Mouse (Mus musculus) cerebellum, postnatal 4 days (tissue): ENCODE results near the gene Sod2.
"Not testable (repeated sequence)": the region's sequence is repeated elsewhere in the genome, so short reads cannot be mapped to it uniquely, and the experiment has no call there.

ENCODE experiments used
- DNase-seq, 2 experiments: peaks; one replicate each; pipeline ENCODE4 v3.0.0; 2022; ENCODE audit warnings: low spot score in 2 of 2, mixed read lengths in 1 of 2

Sod2 gene

DNA sequence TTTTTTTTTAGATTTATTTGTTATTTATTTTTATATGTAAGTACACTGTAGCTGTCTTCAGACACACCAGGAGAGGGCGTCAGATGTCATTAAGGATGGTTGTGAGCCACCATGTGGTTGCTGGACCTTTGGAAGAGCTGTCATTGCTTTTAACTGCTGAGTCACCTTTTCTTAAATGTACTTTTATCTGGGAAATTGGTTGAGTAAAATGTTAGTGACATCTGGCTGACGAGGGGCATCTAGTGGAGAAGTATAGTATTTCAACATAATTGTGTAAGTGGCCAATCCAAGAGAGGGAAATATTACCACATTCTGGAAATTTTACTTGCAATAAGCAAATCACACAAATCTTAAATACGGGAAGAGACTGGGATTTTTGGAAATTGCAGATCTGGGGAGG lies 3.2 kb downstream of the Sod2 start:
- DNase-seq = no peak

DNA sequence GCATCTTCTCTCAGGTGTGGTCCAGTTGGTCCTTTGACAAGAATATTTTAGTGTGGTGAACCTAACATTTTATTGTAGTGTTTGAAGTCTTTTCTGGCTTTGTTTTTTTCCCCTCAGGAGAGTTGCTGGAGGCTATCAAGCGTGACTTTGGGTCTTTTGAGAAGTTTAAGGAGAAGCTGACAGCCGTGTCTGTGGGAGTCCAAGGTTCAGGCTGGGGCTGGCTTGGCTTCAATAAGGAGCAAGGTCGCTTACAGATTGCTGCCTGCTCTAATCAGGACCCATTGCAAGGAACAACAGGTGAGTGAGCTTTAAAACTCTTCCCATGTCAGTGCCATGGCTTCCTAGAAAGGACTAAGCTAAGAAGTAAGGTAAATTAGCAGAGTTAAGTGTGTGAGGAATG lies 6.7 kb downstream of the Sod2 start:
- DNase-seq = no peak

DNA sequence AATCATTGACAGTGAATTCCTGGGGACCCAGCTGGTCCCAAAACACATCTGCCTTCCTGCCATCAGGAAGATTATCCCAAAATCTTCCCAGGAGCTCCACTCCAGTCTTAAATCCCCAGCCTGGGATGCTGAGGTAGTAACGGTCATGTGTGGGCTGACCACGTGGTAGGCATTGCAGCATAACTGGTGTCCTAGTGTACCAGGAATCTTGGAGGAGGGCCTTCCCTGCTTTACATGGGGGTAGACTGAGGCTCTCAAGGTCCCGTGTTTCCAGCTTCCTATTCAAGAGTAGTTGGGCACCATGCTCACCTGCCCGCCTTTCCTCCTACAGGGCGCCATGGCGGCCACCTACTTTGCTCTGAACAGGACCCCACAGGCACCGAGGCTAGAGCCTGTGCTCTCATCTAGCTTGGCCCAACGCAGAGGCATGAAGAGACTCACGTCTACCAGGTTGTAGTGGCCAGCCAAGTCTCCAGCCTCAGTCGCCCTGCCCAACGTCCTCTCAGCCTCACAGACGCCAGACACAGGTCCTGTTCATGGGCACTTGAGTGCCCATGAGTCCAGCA lies 30.1 kb downstream of the Sod2 start:
- DNase-seq = not testable (repeated sequence)

GRCm38 (mm10) chr17:13043846-13044673 lies 37.4 kb downstream of the Sod2 start:
- peak in 1 of 2 experiments; percentile 51 for DNase-seq

- not testable (repeated sequence) for DNase-seq
Measured at GRCm38 (mm10) chr17:13052124-13052813, 45.6 kb downstream of the Sod2 start, which contains the start of gene Gpr31b. Gene Gpr31b (minus strand): TSS chr17:13052296.

DNA sequence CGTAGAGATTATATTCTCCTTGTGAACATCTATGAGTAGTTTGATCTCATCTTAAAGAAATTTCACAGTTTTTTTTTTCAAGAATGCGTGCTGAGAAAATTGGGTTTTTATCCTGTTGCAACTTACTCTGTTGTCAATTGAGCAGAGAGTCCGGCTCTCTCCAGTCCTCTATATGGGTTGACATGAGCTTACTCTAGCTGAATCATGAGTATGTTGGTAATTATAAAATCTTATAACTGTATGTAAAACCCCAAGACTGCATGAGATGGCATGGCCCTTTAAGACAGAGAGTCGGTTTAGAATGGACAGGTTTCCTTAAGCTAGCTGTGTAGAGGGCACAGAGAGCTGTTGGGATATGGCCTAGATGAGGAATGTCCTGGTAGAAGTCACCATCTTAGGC lies 54.2 kb downstream of the Sod2 start, which contains the start of gene Tcp10b:
TSS of gene Tcp10b (plus strand) at position 301 of the 400 bp plus-strand sequence.
- not testable (repeated sequence) for DNase-seq

DNA sequence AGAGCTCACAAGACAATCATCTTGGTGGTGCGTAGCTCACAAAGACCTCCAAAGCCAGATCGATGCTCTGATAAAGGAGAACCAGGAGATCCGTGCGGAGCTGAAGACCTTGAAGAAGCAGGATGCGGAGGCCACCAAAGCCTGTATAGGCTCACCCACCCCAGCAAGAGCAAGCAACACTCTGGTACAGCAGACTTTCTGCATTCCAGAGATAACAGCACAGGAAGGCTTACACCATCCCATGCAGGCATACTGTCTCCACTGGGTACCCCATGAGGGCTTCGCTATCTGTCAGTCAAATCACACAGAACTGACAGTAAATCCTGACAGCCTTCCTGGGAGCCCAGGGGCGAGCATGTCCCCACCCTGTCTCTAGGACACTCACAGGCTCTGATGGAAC lies 56.2 kb downstream of the Sod2 start:
- not testable (repeated sequence) for DNase-seq

DNA sequence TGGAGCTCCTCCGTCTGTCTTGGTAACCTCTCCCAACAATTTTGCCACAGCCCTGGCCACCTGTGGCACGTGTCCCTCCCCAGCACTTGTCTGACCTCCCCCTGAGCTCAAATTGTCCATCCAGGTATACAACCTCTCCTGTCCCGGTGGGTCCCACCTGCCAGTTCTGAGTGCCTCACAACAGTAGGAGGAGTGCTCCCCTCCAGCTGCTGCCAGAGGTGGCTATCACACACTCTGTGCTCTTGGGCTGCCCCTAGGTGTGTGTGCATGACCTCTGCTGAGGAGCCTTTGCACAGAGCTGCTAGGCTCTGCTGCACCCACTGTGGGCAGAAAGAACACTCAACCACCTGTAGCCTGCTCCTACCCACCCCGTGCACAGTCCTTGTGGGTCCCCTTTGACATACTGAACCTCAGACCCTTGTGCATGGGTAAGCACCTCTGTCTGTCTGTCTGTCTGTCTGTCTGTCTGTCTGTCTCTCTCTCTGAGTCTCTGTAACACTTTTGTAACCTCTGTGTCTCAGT lies 61.3 kb downstream of the Sod2 start:
- DNase-seq = not testable (repeated sequence)

DNA sequence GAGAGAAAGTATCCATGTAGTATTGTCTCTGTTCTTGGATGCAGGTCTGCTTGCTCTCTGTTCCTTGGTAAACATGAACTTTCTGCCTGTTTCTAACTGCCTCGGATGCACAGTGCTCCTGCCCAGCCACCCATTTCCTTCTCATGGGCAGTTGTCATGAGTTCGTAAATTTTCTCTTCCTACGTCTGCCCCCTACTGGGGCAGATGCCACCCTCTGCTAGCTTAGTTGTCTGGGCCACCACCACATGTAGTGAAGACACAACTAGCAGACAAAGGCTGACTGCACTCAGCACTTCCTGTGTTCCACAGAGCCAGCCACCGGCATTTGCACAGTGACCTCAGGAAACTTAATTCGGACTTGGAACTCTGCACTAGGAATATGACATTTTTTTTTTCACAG lies 62.6 kb downstream of the Sod2 start:
- not testable (repeated sequence) for DNase-seq
